Mouse (Mus musculus): ENCODE measurements around the gene Armc12.

Gene Armc12
- long read RNA-seq, experiment 1: 0 reads
- long read RNA-seq, experiment 2: 0 reads

DNA sequence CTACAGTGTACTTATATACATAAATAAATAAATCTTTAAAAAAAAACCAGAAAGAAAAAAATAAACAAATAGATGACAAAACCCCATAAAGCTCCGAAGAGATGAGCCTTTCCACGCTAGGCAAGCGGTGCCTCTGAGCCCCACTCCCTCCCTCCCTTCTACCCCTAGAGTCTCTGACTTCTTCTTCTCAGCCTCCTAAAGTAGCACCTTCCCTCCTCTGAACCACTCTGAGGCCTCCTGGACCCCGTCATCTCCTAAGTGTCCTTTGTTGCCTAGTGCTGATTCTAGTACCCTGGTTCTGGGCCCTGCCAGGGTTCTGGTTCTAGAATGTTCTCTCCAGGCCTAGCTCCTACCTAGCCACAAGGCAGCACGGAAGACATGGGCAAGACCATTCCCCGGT is at the start of gene Armc12:
TSS of gene Armc12 (plus strand) at position 301 of the 400 bp plus-strand sequence.
- intact Hi-C loops (cut with DNase I): no loop called here

DNA sequence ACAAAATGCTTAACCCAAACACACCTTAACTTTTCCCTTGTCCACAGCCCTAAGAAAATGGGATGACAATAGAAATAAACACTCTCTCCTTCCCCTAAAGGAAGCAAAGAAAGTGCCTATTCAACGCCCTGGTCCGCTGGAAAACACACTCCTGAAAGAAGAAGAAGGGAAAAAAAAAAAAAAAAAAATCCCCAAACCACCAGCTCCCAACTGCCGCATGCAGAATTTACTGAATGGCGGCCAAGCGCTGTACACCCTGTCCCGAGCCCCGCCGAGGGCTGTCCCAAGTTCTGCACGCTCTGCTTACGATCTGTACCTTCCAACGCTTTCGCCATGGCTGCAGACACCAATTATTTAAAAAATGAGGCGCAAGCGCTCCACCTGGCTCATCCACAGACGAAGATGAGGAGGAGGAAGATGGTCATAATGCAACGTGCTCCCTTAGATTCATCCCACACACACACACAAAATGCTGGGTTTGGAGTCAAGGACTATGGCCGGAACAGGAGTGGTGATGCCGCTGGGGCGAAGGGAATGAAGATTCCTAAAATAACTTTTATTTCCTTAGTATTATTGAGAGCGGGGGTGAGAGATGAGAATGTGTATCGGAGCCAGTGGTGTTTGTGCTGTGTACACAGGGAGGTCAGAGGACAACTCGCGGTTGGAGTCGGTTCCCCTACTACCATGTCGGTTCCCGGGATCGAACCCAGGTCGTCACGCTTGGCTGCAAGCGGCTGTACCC is 45.7 kb upstream of the Armc12 start:
- intact Hi-C loops (cut with DNase I): loop anchor here (5.0 kb wide), 1 partner anchor 42 kb away; no protein-coding TSS in a partner anchor

DNA sequence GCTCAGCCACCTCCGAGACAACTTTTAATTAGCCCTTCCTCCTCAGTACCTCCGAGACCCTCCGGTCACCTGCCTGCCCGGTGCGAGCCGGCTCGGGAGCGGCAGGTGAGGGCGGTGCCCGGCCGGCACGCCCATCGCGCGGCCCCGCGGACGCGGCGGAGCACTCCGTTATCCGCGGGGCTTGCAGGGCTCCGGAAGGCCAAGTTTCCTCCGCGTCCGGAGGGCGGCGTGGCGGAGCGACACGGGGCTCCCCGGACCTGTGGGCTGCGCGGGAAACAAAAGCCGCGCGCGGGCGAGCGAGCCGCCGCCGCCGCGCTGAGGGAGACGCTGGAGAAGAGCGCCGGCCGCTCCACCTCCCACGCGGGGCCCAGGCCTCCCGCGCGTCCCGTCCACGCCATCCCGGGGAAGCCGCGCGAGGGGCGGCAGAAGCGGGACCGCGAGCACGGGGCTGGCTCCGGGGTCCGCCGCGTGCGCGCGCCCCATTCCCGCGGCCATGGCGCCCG is 45.1 kb upstream of the Armc12 start:
- intact Hi-C loops (cut with DNase I): loop anchor here (5.0 kb wide), 1 partner anchor 42 kb away; no protein-coding TSS in a partner anchor

DNA sequence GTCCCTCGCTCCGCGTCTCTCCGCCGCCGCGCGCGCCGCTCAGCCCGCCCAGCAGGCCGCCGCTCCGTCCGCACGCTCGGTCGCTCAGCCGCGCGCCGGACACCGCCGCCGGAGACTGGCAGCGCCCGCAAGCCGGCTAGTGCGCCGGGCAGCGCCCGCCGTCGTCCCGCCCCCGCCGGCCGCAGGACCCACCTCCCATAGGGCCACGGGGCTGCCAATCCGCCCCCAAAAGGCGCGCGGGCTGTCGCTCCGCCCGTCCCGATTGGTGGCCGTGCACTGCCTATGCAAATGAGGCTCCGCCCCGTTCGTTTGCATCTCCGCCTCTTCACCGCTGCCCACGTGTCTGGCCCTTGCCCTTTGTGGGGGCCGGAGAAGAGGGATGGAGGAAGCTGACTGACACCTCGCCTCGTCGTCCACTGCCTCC is 44.6 kb upstream of the Armc12 start:
- intact Hi-C loops (cut with DNase I): loop anchor here (5.0 kb wide), 1 partner anchor 41 kb away; no protein-coding TSS in a partner anchor

DNA sequence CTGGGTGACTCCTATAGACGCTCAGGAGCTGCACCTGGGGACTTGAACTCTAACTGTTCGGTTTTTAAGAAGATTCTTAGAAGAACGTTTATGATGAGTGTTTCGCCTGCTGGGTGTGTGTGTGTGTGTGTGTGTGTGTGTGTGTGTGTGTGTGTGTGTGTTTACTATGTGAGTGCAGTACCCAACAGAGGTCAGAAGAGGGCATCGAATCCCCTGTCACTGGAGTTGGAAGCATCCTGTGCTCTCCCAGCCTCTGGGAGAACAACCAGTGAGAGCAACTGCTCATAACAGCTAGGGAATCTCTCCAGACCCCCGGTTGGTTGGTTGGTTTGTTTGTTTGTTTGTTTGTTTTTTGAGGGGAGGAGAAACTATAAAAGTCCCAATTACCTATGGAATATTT is 43.9 kb upstream of the Armc12 start:
- intact Hi-C loops (cut with DNase I): loop anchor here (5.0 kb wide), 1 partner anchor 41 kb away; no protein-coding TSS in a partner anchor

DNA sequence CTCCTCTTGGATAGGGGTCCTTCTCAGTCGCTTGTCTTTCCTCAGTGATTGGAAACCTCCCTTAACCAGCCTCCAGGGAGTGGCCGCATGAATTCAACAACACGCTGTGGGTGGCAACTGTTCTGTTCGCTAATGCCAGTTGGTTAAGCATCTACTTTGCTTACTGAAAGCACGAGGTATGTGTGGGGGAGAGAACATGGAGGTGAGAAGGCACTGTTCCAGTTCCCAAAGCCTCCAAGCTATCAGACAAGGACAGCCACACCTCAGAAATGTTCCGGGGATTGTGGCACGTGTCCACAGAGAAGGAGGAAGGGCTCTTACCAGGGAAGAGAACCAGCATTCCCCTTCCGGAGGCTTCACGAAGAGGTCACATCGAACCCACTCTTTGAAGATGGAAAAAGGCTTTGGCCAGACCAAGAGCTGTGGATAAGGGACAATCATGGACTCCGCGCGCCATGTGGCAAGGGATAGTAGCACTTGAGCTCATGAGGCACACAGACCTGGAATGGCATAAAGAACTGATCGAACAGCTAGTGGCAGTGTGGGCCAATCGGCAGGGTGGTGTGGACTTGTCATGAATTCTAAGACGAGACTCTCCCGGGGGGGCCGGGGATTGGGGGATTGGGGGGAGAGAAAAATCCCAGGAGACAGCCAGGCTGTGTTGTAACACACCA is 42.9 kb upstream of the Armc12 start:
- intact Hi-C loops (cut with DNase I): loop anchor here (5.0 kb wide), 1 partner anchor 40 kb away; no protein-coding TSS in a partner anchor

DNA sequence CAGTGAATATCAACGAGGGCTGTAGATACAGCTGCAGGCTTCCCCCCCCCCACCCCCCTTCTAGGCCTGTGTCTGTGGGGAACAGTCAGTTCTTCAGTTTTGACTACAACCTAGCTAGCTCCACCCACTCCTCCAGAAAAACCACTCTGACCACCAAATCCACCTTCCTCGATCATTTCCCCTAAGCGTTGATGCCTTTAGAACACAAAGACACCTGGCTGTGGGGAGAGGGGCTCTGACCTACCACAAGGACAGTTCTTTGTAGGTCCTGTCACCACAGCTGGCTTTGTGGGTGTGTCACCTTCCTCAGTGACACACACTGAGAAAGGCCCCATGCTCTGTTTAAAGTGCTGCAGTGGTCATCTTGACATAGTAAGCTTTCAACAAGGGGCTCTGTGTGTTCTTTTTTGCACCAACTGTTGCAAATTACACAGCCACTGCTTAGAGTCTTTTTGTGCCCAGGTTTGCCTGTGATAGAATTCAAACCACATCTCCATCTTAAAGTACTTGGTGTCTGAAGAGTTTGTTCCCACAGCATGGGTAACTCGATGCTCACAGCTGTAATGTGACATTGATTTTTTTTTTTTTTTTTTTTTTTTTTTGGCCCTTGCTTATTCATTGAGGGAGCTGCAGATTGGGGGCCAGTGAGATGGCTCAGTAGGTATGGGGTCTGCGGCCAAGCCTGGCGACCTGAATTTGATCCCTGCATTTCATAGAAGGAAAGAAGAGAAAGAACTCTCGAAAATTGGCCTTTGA is 42.2 kb upstream of the Armc12 start:
- intact Hi-C loops (cut with DNase I): loop anchor here (5.0 kb wide), 1 partner anchor 39 kb away; no protein-coding TSS in a partner anchor

DNA sequence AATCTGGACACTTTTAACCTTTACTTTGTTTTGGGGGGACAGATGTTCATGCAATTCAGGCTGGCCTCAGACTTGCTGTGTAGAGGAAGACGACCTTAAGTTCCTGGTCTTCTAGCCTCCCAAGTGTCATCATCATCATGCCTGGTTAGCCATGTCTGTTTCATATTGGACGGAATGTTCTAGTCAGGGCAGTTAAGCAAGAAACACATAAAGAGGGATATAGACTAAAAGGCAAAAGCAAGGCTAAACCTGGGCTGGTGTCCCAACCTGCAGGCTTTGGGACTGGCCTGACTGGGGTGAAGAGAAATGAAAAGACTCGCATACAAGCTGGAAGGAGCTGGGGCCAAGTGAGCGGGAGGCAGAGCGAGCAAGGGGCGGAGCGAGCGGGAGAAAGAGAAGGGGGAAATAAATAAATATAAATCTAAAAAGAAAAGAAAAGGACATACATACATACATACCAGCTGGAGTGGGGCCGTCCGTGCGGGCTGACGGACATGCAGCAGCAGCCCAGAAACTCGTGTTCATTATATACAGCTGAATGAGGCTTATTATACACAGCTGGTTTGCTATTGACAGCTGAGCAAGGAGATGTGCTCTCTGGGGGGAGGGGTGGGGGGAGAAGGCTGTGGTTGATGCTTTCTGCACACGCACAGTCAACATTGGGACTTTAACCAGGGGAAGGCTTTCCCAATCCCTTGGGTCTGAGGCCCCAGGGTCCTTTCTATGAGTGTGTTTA is 39.4 kb upstream of the Armc12 start:
- intact Hi-C loops (cut with DNase I): no loop called here

DNA sequence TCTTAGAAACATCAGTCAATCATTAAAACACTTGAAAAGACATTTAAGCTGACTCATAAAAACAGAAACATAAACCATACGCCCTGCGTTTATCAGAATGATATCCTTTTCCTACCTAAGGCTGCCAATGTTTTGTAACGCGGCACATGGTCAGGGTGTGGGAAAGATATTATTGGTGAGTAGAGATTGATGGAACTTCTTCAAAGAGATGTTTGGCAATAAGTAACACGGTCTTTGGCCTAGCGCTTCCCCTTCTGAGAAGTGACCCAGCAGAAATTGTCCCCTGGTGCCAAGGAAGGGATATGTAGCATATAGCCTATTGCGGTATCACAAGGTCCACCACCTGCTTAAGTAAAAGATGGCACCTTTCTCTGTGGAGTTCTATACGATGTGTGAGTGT is 34.8 kb upstream of the Armc12 start:
- intact Hi-C loops (cut with DNase I): no loop called here

DNA sequence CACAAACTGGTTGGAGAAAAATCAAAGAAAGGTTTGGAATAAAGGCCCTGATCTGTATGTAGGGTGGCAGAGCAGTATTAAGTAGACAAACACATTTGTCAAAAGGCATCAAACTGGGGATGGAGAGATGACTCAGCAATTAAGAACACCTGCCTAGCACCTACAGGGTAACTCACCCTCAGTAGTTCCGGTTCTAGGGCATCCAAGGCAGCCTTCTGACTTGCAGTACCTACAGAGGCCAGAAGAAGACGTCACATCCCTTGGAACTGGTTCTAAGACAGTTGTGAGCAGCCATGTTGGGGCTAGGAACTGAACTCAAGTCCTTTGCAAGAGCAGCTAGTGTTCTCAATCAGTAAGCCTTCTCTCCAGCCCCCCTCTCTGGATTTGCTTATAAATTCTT is 31.4 kb upstream of the Armc12 start:
- intact Hi-C loops (cut with DNase I): no loop called here

DNA sequence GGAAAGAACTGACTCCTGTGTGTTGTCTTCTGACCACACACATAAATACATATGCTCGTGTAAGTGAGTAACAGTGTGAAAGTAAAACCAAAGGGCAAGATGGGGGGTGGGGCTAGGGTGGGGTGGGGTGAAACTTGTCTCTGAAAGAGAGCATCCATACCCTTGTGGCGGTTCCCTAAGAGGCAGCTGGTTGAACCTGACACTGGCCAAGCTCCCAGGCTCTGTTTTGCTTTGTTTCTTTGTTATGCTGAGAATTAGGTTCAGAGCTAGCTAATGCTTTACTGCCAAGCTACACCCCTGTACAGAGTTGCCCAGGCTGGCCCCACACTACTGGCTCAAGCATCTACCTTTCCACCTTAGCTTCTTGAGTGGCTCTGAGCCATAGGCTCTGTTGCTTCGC is 30.1 kb upstream of the Armc12 start:
- intact Hi-C loops (cut with DNase I): no loop called here

DNA sequence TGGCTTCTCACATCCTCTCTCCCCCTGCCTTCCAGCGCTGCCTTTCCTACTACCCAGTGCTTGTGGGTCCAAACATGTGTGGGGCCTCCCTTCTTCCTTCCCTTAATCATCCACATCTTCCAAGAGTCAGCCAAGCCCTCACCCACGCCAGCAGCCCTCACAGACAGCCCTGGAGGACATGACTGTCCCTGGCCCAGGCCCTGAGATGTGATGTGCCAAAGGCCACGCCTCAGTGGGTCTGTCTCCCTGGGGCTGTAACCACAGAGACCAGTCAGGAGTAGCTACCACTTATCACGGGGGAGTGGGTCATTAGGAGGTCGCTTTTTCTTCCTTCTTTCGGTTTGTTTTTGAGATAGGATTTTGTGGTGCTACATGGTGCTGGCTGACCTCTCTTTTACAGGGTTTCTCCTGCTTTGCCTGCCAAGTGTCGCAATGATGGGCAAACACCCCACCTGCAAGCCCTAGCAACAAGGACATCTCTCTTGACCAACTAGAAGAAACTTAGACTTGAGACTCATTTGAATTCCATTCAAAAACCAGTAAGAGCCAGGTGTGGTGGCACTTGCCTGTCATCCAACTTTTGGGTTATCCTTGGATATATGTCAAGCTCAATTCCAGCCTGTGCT is 28.3 kb upstream of the Armc12 start:
- intact Hi-C loops (cut with DNase I): no loop called here

DNA sequence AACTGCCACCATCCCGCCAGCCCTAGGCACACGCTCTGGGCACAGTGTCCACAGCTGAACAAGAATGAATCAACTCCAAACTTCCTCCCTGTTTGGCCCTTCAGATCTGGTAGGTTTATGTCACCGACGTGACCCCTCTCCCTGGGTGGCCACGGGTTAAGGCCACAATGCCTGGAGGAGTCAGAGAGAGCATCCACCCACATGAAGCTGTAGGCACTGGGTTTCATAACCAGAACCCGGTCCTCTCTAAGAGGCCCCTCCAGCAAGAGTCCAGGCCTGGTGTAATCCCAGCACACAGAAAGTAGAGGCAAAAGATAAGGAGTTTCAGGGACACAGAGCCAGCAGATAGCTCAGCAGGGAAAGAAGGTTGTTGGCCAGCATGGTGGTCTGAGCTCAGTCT is 26.4 kb upstream of the Armc12 start:
- intact Hi-C loops (cut with DNase I): no loop called here

DNA sequence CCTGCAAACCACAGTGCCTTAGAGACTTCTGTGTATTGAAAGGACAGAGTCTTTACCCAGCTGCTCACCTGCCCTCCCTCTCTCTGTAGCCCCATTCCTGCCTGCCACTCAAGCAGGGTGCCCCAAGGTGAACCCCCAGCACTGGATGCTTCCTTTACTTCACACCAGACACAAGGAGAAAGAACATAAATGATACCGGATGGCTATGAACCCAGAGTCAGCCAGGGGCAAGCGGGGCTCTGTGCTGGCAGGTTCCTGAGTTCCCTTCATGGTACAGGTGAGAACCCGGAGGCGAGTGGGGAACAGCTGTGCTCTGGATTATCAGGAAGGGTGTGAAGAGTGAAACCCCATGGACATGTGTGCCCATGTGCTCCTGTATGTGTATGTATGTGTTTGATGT is 25.0 kb upstream of the Armc12 start:
- intact Hi-C loops (cut with DNase I): no loop called here

DNA sequence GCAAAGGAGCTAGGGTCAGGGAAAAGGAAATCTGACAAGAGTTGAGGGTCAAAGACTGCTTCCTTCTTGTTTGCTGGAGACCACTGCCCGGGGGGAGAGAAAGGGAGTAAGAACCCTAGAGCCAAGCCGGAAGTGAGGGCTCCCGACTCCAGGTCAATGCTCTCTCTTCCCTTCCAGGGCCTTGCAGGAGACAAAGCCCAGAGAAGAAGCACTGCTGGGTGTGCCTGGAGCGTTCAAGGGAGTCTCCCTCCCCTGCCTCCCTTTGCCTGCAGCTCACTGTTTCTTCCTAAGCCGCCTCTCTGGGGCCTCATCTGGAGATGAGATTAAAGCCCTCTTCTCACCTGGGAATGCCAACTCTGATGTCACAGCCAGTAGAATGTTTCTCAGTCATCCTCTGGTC is 23.7 kb upstream of the Armc12 start:
- intact Hi-C loops (cut with DNase I): no loop called here

DNA sequence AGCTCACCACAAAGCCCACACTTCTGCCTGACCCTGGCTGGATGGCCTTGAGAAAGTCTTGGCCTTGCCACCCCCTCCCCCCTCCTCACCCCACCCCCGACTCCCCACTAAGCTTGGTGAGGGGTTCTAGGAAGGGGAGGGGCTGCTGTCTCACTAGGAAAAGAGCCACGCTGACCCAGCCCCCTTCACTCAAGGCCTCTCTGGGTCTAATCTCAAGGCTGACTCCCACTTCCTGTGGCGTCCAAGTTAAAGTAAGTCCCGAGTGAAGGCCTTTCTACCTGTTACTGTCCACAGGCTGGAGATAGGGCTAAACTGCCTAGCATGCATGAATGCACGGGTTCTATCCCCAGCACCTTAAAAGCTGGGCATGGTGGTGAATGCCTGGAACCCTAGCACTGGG is 23.1 kb upstream of the Armc12 start:
- intact Hi-C loops (cut with DNase I): no loop called here

DNA sequence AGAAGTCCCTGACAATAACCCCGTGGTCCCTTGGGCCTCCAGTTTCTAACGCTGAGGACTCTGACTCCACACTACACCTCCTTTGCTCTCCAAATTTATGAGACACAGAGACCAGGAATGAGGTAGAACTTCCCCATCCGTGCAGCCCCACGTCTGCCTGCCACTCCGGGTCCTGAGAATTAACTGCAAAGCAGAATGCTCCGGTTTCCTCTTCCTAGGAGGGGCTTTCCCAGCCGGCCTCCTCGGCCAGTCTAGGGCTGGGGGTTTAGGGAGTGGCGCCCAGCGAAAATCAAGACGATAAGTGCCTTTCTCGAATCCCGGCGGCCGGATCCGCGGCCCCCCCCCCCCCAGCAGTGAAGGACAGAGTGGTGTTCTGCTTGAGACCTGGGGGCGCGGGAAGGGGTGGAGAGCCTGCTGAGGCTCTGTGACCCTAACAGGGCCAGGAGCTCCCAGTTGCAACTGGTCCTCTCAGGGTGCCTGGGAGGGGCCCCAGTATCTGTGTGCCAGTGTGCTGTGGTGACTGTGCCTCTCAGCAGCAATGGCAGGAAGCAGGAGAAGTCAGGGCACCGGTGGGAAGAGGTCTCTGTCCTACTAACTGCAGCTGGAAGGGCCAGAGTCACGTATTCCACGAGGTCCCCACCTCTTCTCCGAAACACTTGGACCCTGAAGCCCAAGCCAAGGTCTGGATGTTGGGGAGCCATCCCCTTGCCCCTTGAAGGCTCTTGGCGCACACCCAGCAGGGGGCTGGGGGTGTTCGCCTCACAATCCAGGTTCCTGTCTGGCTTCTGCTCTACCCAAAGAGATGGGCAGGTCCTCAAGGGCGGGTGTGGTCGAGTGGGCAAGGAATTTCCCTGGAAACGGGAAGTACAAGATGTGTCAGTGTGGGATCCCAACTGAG is 19.9 kb upstream of the Armc12 start:
- intact Hi-C loops (cut with DNase I): no loop called here

DNA sequence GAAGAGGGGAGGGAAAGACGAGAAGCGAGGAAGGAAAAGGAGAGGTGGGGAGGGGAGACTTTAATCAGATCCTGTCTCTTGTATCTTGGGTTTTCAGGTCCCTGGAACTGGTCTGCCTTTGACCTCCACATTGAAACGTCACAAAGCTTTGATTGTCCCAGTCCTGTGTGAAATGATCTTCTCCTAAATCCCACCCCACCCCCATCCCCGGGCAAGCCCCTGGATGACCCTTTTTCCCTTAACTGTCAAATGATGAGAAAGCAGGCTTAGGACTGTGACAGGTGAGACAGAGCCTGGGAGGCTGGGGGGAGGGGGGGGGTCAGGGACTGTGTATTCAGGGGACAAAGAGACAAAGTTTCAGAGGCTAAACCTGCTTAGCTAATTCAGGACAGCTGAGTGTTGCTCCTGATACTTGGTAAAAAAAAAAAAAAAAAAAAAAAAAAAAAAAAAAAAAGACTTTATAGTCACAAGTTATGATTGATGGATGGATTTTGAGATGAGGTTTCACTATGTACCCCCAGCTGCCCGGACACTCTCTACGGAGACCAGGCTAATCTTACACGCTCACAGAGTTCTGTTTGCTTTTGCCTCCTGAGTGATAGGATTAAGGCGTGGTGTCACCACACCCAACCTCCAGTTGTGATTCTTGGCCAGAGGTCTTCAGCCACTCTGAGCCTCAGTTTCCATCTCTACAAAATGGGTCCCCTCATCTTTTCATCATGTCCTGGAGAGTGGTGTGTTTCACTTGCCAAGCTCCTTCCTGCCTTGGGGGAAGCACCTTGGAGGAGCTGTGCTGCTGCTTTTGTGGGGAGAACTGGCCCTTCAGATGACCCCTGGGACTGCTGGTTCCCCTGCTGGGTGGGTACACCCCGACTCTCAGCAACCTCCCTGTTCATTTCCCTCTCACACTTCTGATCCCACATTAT is 18.7 kb upstream of the Armc12 start:
- intact Hi-C loops (cut with DNase I): no loop called here
